Mouse (Mus musculus): ENCODE results near the gene Emp3. TPM values are rescaled to one million over a fixed set of nuclear protein-coding genes. Genes with fewer than 3 reads are reported as not detected.

Emp3 gene
- total RNA-seq (2012; rRNA removed) (18.8 and 24.7 TPM in 2 replicates), total RNA-seq (2014; rRNA removed) (49.7 and 56.6 TPM in 2 replicates), polyA plus RNA-seq (2012; ENCODE audit: insufficient read length, low read depth) (125 and 135 TPM in 2 replicates)

GRCm38 (mm10) chr7:45921242-45921621 is at the start of gene Emp3:
Gene Emp3, minus strand, starts transcription at chr7:45921404.
- H3K9ac ChIP-seq (ENCODE audit: insufficient read depth, low read depth), result no peak within 1 kb of the TSS
- H3K4me3 ChIP-seq (replicated peaks in 1 of 3; ENCODE audit: low read depth in 2 of 3, low read length in 2 of 3, poor library complexity in 1 of 3), result peak within 1 kb of the TSS; percentile 30 to 64 (median 59)
- TF ChIP-seq PAX5 (IDR thresholded peaks at IDR 0.05; ENCODE audit: low read length), result no peak
- TF ChIP-seq CHD2 (IDR thresholded peaks at IDR 0.05; ENCODE audit: low read length), result no peak
- TF ChIP-seq E2F4 (IDR thresholded peaks at IDR 0.05; ENCODE audit: insufficient replicate concordance, low read depth, low read length), result no peak
- TF ChIP-seq POLR2A (IDR thresholded peaks at IDR 0.05; ENCODE audit: low read depth, low read length), result no peak
- TF ChIP-seq USF2 (conservative IDR thresholded peaks at IDR 0.05; ENCODE audit: low read depth, low read length), result no peak
- TF ChIP-seq EP300 (IDR thresholded peaks at IDR 0.05; ENCODE audit: low read length), result no peak
- TF ChIP-seq UBTF (IDR thresholded peaks at IDR 0.05; ENCODE audit: low read depth, low read length), result no peak
- no peak for TF ChIP-seq BHLHE40 (IDR thresholded peaks at IDR 0.05; ENCODE audit: low read depth, low read length)
- TF ChIP-seq KAT2A (IDR thresholded peaks at IDR 0.05; ENCODE audit: insufficient replicate concordance, low read length), result no peak
- TF ChIP-seq CTCF (conservative IDR thresholded peaks at IDR 0.05 in 1 of 2, IDR thresholded peaks at IDR 0.05 in 1 of 2; ENCODE audit: low read depth in 2 of 2, low read length in 2 of 2), result no peak
- no peak for TF ChIP-seq GABPA (IDR thresholded peaks at IDR 0.05; ENCODE audit: insufficient replicate concordance, low read depth, low read length)
- no peak for TF ChIP-seq HCFC1 (IDR thresholded peaks at IDR 0.05; ENCODE audit: low read depth, low read length)
- TF ChIP-seq MEF2A (IDR thresholded peaks at IDR 0.05; ENCODE audit: borderline replicate concordance, low read depth, low read length), result no peak
- dilution Hi-C loops (cut with MboI; ENCODE audit: extremely low pct_ligation_motif_present, extremely low pct_unique_long_range_greater_than_20kb, low sequenced_read_pairs) (no loop called here), in situ Hi-C loops (cut with MboI; ENCODE audit: low pct_ligation_motif_present, low pct_unique_long_range_greater_than_20kb, low sequenced_read_pairs) (loop anchor here (10.0 kb wide), 1 partner anchor 186 kb away; no protein-coding TSS in a partner anchor)
- peaks cover 0 to 26% of the 10 kb centered on the region in 2 experiments for H3K36me3 ChIP-seq (replicated peaks in 1 of 2; ENCODE audit: control insufficient read depth in 1 of 2, insufficient read depth in 1 of 2, low read length in 1 of 2)
- H3K79me2 ChIP-seq (replicated peaks; ENCODE audit: control insufficient read depth, extremely low read depth, insufficient read depth, poor library complexity, severe bottlenecking), result no peaks in the 10 kb centered on the region
- no peak within 1 kb of the TSS for H3K27ac ChIP-seq (ENCODE audit: insufficient read depth, low read depth)
- DNase-seq (ENCODE audit: extremely low read depth), result peak; percentile 77
- peaks cover 0 to 63% of the 10 kb centered on the region in 2 experiments; a peak in 3 of 4 replicates for H3K4me1 ChIP-seq (ENCODE audit: control insufficient read depth in 1 of 2, insufficient read depth in 2 of 2)
- peak within 1 kb of the TSS; percentile 4; the same call in 1 of the 2 replicates for H3K4me2 ChIP-seq (ENCODE audit: insufficient read depth, low read depth, poor library complexity, severe bottlenecking)
- peaks cover 18% of the 10 kb centered on the region for H3K9me3 ChIP-seq (replicated peaks; ENCODE audit: low read length)
- H3K27me3 ChIP-seq (replicated peaks), result no peaks in the 10 kb centered on the region

GRCm38 (mm10) chr7:45956611-45957010 is 35.4 kb upstream of the Emp3 start:
- no peak for DNase-seq (ENCODE audit: extremely low read depth)
- Histone ChIP-seq H3K4me1 (ENCODE audit: control insufficient read depth in 1 of 2, insufficient read depth in 2 of 2) (peaks cover 7 to 29% of the 10 kb centered on the region in 2 experiments), H3K79me2 (replicated peaks; ENCODE audit: control insufficient read depth, extremely low read depth, insufficient read depth, poor library complexity, severe bottlenecking) (no peaks in the 10 kb centered on the region), H3K4me3 (replicated peaks in 1 of 3; ENCODE audit: low read depth in 2 of 3, low read length in 2 of 3, poor library complexity in 1 of 3) (no peak overlapping the region), H3K27me3 (replicated peaks) (no peaks in the 10 kb centered on the region), H3K27ac (ENCODE audit: insufficient read depth, low read depth) (no peak overlapping the region), H3K9ac (ENCODE audit: insufficient read depth, low read depth) (no peak overlapping the region), H3K4me2 (ENCODE audit: insufficient read depth, low read depth, poor library complexity, severe bottlenecking) (no peak overlapping the region), H3K9me3 (replicated peaks; ENCODE audit: low read length) (no peaks in the 10 kb centered on the region), H3K36me3 (replicated peaks in 1 of 2; ENCODE audit: control insufficient read depth in 1 of 2, insufficient read depth in 1 of 2, low read length in 1 of 2) (no peaks in the 10 kb centered on the region)
- dilution Hi-C loops (cut with MboI; ENCODE audit: extremely low pct_ligation_motif_present, extremely low pct_unique_long_range_greater_than_20kb, low sequenced_read_pairs) (no loop called here), in situ Hi-C loops (cut with MboI; ENCODE audit: low pct_ligation_motif_present, low pct_unique_long_range_greater_than_20kb, low sequenced_read_pairs) (no loop called here)
- TF ChIP-seq BHLHE40 (IDR thresholded peaks at IDR 0.05; ENCODE audit: low read depth, low read length) (no peak), RCOR1 (conservative IDR thresholded peaks at IDR 0.05; ENCODE audit: low read depth, low read length) (no peak), MEF2A (IDR thresholded peaks at IDR 0.05; ENCODE audit: borderline replicate concordance, low read depth, low read length) (no peak), GABPA (IDR thresholded peaks at IDR 0.05; ENCODE audit: insufficient replicate concordance, low read depth, low read length) (no peak), POLR2A (IDR thresholded peaks at IDR 0.05; ENCODE audit: low read depth, low read length) (no peak), SMC3 (IDR thresholded peaks at IDR 0.05; ENCODE audit: low read depth, low read length) (no peak), IRF4 (IDR thresholded peaks at IDR 0.05; ENCODE audit: low read depth, low read length) (no peak), ZKSCAN1 (IDR thresholded peaks at IDR 0.05; ENCODE audit: borderline replicate concordance, low read depth, low read length) (no peak), ZC3H11A (IDR thresholded peaks at IDR 0.05; ENCODE audit: low read depth, low read length) (no peak), USF2 (conservative IDR thresholded peaks at IDR 0.05; ENCODE audit: low read depth, low read length) (no peak), PAX5 (IDR thresholded peaks at IDR 0.05; ENCODE audit: low read length) (no peak), SIN3A (IDR thresholded peaks at IDR 0.05; ENCODE audit: low read length) (no peak), TBP (conservative IDR thresholded peaks at IDR 0.05; ENCODE audit: low read depth, low read length) (no peak), MAZ (IDR thresholded peaks at IDR 0.05; ENCODE audit: low read depth, low read length) (no peak), ELF1 (IDR thresholded peaks at IDR 0.05; ENCODE audit: low read depth, low read length) (no peak), JUND (conservative IDR thresholded peaks at IDR 0.05; ENCODE audit: low read depth, low read length) (no peak), MYC (IDR thresholded peaks at IDR 0.05; ENCODE audit: low read depth, low read length) (no peak)
